Mouse (Mus musculus): ENCODE measurements at regions not wholly inside any gene's neighbourhood (a gene's known extent, or its start where the extent isn't known, plus 50 kb on each side); places are given as distances from the start of the nearest gene placed in this dataset.

DNA sequence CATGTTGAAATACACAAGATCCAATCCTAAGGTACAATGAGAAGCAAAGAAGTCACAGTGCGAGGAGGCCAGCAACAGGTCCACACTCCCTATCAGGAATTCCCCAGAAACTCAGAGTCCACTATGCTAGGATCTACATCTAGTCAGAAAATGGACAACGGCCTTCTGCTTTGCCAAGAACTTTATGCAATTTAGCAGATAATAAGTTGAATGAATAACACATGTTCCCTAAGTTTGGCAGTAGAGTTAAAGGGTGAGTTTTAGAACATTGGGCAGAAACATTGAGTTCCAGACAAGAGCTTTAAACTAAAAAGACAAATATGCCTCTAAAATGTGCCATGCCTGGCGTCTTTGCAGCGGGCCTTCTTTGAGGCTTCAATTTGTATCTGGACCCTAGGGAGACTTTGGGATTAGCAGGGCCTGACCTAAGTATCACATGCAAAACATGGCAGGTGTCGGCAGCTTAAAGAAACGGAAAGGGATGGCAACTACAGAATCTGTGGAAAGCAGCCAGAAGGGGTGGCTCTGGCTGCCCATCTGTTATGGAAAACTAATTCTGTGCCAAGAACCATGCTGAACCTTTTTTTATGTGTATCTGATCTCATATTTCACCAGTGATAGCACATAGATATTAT lies 600.6 kb upstream of the Nox3 start:
- DNase-seq (ENCODE audit: low read depth, low spot score) = no peak

DNA sequence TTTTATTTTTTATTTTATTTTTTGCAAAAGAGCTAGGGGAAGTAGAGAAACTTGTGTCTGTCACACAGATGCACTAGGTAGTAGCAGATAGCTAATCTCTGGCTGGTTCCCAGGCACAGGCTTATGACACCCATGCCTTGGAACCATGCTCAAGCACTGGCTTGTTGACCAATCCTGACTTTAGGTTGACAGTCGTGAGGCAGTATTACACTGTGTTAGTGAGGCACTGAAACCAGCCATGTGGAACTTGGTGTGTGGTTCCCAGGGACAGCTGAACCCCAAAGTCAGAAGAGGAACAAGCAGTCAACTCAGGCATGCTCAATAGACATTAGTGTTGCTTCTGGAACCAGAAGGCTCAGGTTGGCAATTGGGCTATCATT lies 601.1 kb upstream of the Nox3 start:
- no peak for DNase-seq (ENCODE audit: low read depth, low spot score)

DNA sequence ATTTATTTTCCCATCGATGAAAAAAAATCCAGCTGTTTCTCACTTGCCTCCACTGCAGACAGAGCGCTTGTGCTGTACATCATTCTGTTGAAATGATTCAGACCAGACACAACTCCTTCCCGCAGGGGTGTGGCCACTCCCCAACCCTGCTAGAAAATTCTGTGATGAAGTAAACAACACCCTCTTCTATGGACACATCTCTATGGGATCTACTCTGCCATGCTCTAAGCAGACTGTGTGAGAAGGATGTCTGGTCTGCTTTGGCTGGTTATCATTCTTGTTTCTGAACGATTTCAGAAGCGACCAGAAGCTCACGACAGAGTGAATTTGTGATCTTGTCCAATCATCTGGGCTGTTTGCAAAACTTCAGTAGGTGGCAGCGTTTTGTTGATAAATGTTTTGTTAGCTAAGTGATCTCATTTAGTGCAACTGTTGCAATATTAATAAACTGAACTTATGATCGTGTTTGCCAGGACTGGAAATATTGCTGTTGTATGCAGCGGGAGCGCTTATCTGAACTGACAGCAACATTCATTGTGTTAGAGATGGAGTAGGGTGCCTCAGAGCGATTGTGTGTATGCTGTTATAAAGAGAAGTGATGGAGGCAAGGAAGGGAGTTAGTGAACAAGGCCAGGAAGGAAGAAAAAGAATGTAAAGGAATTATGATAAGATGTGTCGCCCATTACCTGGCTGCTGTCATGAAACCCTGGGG lies 605.2 kb upstream of the Nox3 start:
- no peak for DNase-seq (ENCODE audit: low read depth, low spot score)

DNA sequence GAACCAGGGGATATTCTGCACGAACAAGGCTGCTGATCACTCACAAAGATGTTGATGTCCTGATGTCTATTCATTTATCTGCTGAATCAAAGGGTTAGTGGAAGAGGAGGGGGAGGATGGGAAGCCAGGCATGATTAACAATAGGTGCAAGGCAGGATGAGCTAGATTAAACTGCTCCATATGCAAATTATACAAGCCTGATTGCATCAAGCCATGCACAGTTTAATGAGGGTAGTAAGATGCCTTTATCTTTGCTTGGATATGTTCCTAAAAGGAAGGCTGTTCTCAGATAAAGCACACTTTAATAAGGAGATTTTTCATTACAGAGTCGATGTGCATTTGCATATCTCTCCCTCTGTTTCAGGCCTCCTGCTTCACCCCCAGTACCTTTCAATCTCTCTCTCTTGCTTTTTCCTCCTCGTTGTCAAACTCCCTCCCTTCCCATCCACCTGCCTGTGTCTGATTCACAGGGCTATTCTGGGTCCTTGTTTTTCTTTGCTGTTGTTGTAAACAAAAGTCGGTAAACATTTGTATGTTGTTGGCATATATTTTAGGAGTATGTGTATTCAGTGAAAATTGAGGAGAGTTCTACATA lies 615.8 kb upstream of the Nox3 start:
- DNase-seq (ENCODE audit: low read depth, low spot score) = no peak

DNA sequence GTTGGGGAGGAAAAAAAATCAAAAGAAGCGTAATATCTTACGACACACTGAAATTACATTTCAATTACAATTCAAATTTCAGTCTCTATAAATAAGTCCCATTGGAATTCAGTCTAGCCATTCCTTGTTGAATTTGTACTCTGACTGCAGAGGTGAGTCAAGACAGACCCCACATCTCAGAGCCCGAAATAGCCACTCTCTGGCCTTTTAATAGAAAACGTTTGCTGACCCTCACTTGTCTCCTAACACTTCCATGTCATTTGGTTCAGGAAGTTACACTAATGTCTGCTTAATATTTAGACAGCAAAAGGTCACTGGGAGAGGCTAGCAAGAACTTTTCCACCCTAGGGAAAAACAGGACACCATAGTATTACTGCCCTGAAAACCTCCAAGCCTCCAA lies 623.1 kb upstream of the Nox3 start:
- DNase-seq (ENCODE audit: low read depth, low spot score) = no peak

DNA sequence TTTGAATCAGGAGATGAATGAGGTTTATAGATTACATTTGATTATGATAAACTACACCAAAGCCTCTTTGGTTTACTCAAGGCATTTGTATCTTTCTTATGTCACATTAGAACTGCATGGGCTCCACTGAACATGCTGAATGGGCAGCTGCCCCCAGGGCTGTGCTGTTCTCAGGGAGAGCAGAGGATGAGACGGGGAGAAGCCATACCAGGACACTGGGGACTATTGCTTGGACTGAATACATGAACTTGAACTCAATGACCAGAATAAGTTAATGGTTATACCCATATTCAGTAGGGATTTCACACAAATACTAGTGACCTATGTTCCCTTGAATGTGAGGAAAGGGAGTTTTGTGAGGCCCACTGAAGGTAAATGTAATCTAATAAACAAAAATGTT lies 632.7 kb upstream of the Nox3 start:
- no peak for DNase-seq (ENCODE audit: low read depth, low spot score)

DNA sequence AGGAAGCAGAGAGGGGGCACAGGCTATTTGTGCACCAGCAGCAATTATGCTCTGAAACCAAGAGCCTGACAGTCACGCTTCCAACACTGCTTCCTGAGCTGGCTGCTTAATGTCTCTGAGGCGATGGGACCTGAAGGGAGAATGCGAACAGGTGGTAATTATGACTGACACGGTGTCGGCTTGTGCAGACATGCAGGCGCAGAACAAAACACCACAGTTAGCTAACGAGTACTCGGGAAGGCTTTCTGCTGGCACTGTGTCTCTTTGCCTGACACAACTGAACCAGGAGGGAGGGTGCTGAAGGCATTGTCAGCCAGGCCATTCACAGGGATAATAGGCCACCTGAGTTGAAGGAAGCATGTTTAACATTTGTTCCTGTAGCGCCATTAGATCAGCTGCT lies 635.6 kb upstream of the Nox3 start:
- DNase-seq (ENCODE audit: low read depth, low spot score) = no peak

DNA sequence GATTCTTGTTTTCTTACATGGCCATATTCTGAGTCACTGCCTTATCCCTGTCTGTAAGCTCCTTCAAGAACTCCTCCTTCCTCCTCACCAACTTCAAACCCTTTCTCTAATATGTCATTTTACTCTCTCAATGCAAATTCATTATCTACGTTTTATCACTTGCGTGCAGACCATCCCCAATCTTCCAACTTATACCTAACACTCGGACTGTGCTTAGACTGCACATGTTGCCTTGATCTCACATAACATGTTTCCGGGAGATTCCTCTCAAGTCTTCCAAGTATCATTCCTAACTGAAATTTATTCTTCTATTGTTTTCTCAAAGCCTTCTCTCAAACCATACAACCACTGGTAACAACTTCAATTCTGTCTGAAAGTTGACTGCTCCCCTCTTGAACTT lies 637.0 kb upstream of the Nox3 start:
- DNase-seq (ENCODE audit: low read depth, low spot score) = no peak

DNA sequence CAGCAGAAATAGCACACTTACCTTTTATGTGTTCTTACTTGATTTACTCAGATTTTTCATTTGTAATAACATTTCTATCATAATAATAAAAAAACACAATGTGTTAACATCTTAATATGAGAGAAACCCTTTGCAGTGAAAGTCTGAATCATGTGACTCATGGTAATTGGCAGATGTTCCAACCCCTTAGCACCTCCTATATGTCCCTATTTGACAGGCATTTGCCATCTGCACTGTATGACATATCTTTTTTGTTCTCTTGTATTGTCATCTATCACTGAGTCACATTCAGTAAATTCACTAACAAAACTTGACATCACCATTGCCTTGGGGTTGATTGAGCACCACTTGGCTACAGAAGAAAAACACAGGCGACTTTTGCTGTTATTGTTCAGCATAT lies 641.1 kb upstream of the Arid1b start:
- DNase-seq (ENCODE audit: low read depth, low spot score) = no peak

DNA sequence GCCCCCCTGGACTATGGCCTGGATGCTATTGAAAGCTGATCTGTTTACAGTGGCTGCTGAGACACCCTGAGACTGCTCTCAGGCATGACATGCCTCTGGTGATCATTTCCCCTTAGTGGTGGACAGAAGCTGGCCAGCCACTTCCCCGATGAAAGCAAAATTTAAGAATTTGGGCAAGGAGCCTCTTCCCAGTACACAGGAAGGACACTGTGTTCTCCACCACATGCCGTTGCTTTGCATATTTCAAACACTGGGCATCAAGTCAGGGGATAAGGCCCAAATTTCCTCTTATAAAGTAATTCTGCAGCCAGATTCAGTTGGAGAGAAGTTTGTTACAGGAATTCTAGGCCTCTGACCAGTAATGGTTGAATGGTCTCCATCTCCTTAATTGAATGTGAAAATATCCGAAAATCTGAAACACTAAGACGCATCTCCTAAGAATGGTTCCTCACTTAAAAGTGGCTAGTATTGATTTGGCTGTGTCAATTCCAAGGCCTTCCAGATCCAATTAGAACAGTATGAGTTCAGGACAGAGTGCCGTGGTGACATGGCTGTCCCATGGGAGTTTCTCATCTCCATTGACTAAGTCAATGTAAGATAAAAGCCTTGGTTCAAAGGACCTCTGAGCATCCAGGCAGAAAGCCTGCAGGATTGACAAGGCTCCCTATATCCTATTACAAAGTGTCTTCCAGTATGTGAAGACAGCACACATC lies 638.5 kb upstream of the Arid1b start:
- no peak for DNase-seq (ENCODE audit: low read depth, low spot score)

DNA sequence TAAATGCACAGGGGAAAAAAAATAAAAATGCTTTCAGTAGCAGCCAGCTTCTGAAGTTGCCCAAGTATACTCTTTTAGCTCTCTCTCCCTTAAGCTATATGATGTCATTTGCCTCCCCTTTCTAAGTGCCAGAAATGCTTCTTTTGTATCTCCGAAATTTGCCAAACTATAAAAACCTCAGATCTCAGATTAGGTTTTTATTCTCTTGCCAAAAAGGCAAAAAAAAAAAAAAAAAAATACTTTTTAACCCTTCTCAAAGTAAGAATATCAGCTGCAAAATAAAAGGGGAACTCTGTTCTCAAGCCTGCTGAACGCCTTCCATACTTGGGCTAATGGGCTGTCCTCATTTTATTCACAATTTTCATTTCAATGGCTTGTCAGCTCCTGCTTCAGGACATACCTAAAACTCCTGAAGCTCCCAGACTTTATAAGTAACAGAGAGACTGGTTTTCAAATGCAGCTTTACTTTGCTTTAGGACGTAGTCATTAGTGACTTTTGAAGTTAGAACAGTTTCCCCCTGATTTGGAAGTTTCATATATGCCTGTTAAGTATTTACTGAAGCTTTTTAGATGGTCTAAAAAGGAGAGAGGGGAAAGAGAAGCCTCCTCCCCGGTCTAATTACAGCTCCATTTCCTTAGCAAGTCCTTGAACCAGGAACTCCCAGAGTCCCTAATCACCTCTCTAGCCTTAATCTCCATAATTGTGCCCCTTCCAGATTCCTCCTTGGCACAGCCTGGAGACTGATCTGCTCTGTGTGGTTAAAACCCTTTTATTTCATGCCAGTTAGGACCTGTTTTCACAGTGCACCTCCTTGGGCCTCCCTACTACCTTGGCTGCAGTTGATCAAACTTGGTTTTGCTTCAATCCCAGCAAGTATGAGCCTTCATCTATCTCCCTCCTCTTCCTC lies 633.5 kb upstream of the Arid1b start:
- no peak for DNase-seq (ENCODE audit: low read depth, low spot score)

DNA sequence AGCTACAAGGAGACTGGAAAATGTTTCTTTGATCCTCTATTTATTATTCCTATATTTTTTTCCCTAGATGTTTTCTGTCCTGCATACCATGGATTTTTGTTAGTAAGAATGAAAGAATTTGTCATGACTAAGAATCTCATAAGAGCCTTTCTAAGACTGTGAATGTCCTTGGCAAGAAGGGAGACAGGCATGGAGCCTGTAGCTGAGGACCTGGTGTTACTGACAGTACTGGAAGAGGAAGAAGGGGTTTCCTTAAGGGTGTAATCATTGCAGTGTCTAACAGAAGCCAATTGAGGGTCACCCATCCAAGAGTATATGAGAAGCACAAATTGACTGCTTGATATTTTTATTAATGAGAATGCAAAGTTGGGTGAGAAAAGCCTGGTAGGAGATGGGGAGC lies 628.3 kb upstream of the Arid1b start:
- DNase-seq (ENCODE audit: low read depth, low spot score) = no peak

DNA sequence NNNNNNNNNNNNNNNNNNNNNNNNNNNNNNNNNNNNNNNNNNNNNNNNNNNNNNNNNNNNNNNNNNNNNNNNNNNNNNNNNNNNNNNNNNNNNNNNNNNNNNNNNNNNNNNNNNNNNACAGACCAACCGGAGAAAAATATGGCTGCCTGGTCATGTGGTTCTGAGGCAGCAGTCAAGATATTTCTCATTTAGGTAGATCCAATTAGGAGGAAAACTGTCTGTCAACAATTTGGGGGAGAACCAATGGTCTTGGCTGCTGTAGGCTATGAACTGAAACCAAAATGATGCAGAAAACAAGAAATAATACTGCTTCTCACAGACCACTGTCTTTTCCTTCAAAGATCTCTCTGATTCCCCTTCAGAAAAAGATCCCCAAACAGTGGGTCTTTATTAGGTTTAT lies 613.7 kb upstream of the Arid1b start:
- no peak for DNase-seq (ENCODE audit: low read depth, low spot score)

DNA sequence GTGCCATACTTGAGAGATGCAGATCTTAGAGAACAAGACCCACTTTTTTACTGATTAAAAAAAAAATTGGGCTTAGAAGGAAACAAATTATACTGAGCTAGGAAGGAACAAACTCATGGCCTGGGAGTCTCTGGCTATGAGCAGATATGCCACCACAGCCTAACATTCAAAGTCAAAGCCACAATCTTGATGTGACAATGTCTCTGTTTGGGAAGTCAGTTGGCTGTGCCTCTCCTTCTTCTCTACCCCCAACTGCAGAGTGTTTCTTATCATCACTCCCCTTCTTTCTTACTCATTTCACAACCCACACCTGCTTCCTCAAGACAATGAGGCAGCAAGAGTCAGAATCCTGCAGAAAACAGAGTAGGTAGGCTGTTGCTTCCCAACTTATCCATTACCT lies 613.3 kb upstream of the Arid1b start:
- no peak for DNase-seq (ENCODE audit: low read depth, low spot score)

DNA sequence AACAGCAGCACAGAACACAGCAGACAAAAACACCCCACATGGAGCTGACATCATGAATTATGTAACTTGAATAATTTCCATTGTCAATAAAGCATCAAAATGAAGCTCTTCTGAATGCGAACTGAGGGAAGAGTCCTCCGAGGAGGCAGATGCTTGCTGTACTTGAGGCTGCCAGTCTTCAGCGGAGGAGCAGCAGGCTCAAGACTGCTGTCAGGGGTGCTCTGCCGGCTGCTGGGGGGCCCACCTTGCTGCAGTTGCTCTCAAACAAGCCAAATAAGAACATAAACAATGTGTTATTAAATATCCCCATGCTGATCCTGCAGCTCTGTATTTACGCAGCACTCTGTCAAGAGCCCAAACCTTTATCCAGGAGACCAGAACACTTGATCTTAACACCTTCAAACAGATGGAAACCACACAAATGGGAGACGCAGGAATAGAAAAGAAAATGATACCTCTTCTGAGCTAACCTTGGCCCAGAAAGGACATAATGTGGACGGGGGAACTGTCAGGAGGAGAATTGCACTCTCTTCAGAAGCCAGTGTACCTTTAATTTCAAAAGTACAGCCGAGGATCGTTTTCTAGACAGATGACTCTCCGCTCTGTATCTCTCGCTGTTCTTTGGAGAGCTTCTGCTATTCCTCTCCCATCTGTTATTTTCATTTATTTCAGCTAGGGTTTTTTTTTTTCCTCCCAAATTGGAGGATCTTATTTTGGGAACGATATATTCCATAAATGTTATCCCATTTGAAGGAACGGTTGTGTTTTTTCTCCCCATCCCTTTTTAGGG lies 612.0 kb upstream of the Arid1b start:
- DNase-seq (ENCODE audit: low read depth, low spot score) = no peak

DNA sequence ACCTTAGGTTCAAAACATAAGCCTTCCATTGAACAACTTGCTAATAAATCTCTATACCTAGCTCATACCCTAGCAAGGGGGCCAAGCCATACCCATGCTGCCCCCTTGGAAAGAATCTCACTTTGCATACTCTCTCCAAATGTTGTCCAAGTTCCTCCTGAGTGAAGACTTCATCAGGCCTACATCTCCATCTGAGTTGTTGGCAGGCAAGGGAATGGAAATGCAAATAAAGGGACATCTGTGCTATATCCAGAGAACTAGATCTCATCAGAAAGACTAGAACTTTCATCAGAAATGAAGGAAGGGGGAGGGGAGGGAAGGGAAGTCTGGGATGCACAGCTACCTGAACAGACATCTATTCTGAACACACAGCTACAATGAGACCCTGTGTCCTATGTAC lies 611.4 kb upstream of the Arid1b start:
- no peak for DNase-seq (ENCODE audit: low read depth, low spot score)

DNA sequence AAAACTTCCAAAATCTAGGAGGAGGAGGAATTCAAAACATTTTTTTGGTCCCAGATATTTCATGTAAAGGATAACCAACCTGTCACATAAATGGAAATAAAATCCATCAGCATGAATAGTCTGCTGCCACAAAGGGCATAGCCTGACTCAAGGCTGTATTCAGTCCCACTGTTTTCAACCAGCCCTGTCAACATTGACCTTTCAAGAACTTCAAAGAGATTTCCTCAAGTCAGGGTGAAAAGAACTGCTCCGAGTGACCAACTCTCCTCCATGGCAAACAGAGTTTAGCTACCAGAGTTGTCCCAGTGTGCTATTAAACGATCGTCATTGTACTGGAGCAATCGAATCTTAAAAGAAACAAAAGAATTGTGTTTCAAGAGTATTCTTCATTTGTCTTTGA lies 606.5 kb upstream of the Arid1b start:
- no peak for DNase-seq (ENCODE audit: low read depth, low spot score)

DNA sequence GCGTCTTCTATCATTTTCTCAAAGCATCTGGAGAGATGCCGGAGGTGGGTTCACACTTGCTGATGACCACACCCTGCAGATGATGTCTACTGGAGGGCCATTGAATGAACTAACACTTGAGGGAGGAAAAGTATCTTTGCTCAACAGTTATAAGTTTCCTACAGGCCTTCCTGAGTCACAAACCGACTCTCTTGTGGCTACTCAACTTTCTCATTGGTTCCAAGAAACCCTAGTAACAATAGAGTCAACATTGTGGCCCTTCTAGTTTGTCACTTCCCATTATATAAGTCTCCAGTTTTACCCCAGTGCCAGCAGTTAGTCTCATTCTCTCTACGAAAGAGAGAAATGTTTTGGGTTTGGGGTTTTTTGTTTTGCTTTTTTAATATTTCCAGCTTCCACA lies 604.1 kb upstream of the Arid1b start:
- DNase-seq (ENCODE audit: low read depth, low spot score) = no peak

DNA sequence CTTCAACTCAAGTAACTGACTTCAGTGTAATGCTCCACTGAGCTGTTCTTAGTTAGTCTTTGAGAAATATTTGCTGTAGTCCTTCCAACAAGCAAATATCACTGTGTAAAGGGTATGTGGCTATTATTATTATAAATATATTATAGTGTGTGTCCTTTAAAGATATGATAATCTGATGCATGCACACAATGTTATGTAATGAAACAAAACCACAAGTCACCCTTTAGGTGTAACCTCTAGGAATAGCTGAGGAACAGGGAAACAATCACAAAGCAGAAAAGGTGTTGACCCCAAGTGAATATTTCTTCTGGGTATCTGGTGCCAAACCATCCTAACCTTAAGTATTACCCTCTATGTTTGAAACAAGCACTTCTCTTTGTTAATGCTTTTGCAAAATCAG lies 603.6 kb upstream of the Arid1b start:
- no peak for DNase-seq (ENCODE audit: low read depth, low spot score)

DNA sequence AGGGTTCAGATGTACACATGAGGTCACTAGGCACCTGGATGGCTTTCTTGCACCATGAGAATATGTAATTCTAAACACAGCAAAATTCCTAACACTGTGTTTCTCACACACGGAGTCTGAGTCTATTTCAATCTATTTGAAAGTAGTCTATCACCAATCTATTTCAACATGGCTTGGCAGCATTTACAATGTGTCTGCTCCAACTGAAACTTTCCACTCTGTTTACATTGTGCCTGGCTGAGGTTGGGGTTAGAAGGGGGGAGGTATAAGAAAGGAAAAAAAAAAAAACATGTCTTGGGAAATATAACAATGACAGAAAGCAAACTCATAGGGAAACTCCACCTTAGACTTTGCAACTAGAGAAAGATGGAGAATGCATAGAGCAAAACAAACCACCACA lies 602.9 kb upstream of the Arid1b start:
- no peak for DNase-seq (ENCODE audit: low read depth, low spot score)

DNA sequence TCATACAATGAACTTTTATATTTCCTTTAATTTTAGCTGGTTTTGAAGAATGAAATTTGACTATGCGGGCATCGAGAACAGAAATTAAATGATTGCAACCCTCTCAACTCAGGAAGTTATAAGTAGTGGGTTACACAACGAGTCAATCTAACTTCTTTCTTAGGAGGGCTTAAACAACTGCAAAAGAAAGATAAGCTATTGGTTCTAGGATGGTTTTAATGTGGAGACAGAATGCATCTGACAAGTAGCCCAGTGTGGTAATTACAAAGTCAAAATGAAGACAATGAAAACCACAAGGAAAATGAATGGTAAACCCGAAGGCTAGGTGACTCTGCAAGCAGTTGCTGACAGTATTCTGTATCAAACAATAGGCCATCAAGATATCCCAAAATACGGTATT lies 598.0 kb upstream of the Arid1b start:
- no peak for DNase-seq (ENCODE audit: low read depth, low spot score)
